Mouse (Mus musculus): ENCODE measurements around the gene Kcnj2. TPM values are rescaled to one million over a fixed set of nuclear protein-coding genes. Genes with fewer than 3 reads are reported as not detected.

Gene Kcnj2
- 5.8 and 8.1 TPM in 2 replicates for polyA plus RNA-seq (2011; ENCODE audit: insufficient read length, low read depth, missing spikeins)

GRCm38 (mm10) chr11:111065635-111066298, at the start of gene Kcnj2:
TSS of gene Kcnj2 (plus strand) at chr11:111066164.
- H3K4me1 ChIP-seq (ENCODE audit: control insufficient read depth, insufficient read depth, low read length), result no peaks in the 10 kb centered on the region
- no peak within 1 kb of the TSS for H3K27ac ChIP-seq (ENCODE audit: insufficient read depth, low read length)
- peak; percentile 92 for TF ChIP-seq POLR2A (IDR thresholded peaks at IDR 0.05; ENCODE audit: low read depth, low read length)
- TF ChIP-seq CTCF (IDR thresholded peaks at IDR 0.05; ENCODE audit: borderline replicate concordance, insufficient read depth, low read length), result no peak

GRCm38 (mm10) chr11:111016206-111016605, 49.8 kb upstream of the Kcnj2 start:
- TF ChIP-seq CTCF (IDR thresholded peaks at IDR 0.05; ENCODE audit: borderline replicate concordance, insufficient read depth, low read length) (no peak), POLR2A (IDR thresholded peaks at IDR 0.05; ENCODE audit: low read depth, low read length) (no peak)
- Histone ChIP-seq H3K4me1 (ENCODE audit: control insufficient read depth, insufficient read depth, low read length) (no peaks in the 10 kb centered on the region), H3K27ac (ENCODE audit: insufficient read depth, low read length) (no peak overlapping the region), H3K4me3 (ENCODE audit: insufficient read depth, low read length) (no peak overlapping the region)

More at GRCm38 (mm10) chr11:111065635-111066298, at the start of gene Kcnj2:
- peak within 1 kb of the TSS; percentile 75 for H3K4me3 ChIP-seq (ENCODE audit: insufficient read depth, low read length)

- Histone ChIP-seq H3K4me3 (ENCODE audit: insufficient read depth, low read length) (no peak overlapping the region), H3K4me1 (ENCODE audit: control insufficient read depth, insufficient read depth, low read length) (no peaks in the 10 kb centered on the region), H3K27ac (ENCODE audit: insufficient read depth, low read length) (no peak overlapping the region)
- no peak for TF ChIP-seq CTCF (IDR thresholded peaks at IDR 0.05; ENCODE audit: borderline replicate concordance, insufficient read depth, low read length)
- no peak for TF ChIP-seq POLR2A (IDR thresholded peaks at IDR 0.05; ENCODE audit: low read depth, low read length)
Measured at GRCm38 (mm10) chr11:111020211-111020610, 45.8 kb upstream of the Kcnj2 start.

GRCm38 (mm10) chr11:111022681-111023281, 43.2 kb upstream of the Kcnj2 start:
- Histone ChIP-seq H3K4me3 (ENCODE audit: insufficient read depth, low read length) (no peak overlapping the region), H3K4me1 (ENCODE audit: control insufficient read depth, insufficient read depth, low read length) (no peaks in the 10 kb centered on the region), H3K27ac (ENCODE audit: insufficient read depth, low read length) (no peak overlapping the region)
- no peak for TF ChIP-seq POLR2A (IDR thresholded peaks at IDR 0.05; ENCODE audit: low read depth, low read length)
- no peak for TF ChIP-seq CTCF (IDR thresholded peaks at IDR 0.05; ENCODE audit: borderline replicate concordance, insufficient read depth, low read length)

- H3K27ac ChIP-seq (ENCODE audit: insufficient read depth, low read length), result no peak overlapping the region
- no peak overlapping the region for H3K4me3 ChIP-seq (ENCODE audit: insufficient read depth, low read length)
- TF ChIP-seq POLR2A (IDR thresholded peaks at IDR 0.05; ENCODE audit: low read depth, low read length) (no peak), CTCF (IDR thresholded peaks at IDR 0.05; ENCODE audit: borderline replicate concordance, insufficient read depth, low read length) (no peak)
- H3K4me1 ChIP-seq (ENCODE audit: control insufficient read depth, insufficient read depth, low read length), result no peaks in the 10 kb centered on the region
Measured at GRCm38 (mm10) chr11:111042175-111042574, 23.8 kb upstream of the Kcnj2 start.

GRCm38 (mm10) chr11:111043298-111043697, 22.7 kb upstream of the Kcnj2 start:
- no peak overlapping the region for H3K4me3 ChIP-seq (ENCODE audit: insufficient read depth, low read length)
- no peak overlapping the region for H3K27ac ChIP-seq (ENCODE audit: insufficient read depth, low read length)
- TF ChIP-seq CTCF (IDR thresholded peaks at IDR 0.05; ENCODE audit: borderline replicate concordance, insufficient read depth, low read length) (no peak), POLR2A (IDR thresholded peaks at IDR 0.05; ENCODE audit: low read depth, low read length) (no peak)
- no peaks in the 10 kb centered on the region for H3K4me1 ChIP-seq (ENCODE audit: control insufficient read depth, insufficient read depth, low read length)

GRCm38 (mm10) chr11:111054252-111054651, 11.7 kb upstream of the Kcnj2 start:
- TF ChIP-seq CTCF (IDR thresholded peaks at IDR 0.05; ENCODE audit: borderline replicate concordance, insufficient read depth, low read length) (no peak), POLR2A (IDR thresholded peaks at IDR 0.05; ENCODE audit: low read depth, low read length) (no peak)
- H3K27ac ChIP-seq (ENCODE audit: insufficient read depth, low read length), result peak overlapping the region; percentile 78
- H3K4me3 ChIP-seq (ENCODE audit: insufficient read depth, low read length), result no peak overlapping the region
- H3K4me1 ChIP-seq (ENCODE audit: control insufficient read depth, insufficient read depth, low read length), result peaks cover 13% of the 10 kb centered on the region; the same call in 1 of the 2 replicates

GRCm38 (mm10) chr11:111054854-111055822, 10.8 kb upstream of the Kcnj2 start:
- no peak overlapping the region for H3K4me3 ChIP-seq (ENCODE audit: insufficient read depth, low read length)
- TF ChIP-seq CTCF (IDR thresholded peaks at IDR 0.05; ENCODE audit: borderline replicate concordance, insufficient read depth, low read length) (no peak), POLR2A (IDR thresholded peaks at IDR 0.05; ENCODE audit: low read depth, low read length) (no peak)
- H3K4me1 ChIP-seq (ENCODE audit: control insufficient read depth, insufficient read depth, low read length), result peaks cover 13% of the 10 kb centered on the region; the same call in 1 of the 2 replicates
- peak overlapping the region; percentile 28 for H3K27ac ChIP-seq (ENCODE audit: insufficient read depth, low read length)

- H3K4me1 ChIP-seq (ENCODE audit: control insufficient read depth, insufficient read depth, low read length), result peaks cover 13% of the 10 kb centered on the region; the same call in 1 of the 2 replicates
- H3K27ac ChIP-seq (ENCODE audit: insufficient read depth, low read length), result peak overlapping the region; percentile 28
- no peak overlapping the region for H3K4me3 ChIP-seq (ENCODE audit: insufficient read depth, low read length)
- TF ChIP-seq CTCF (IDR thresholded peaks at IDR 0.05; ENCODE audit: borderline replicate concordance, insufficient read depth, low read length) (no peak), POLR2A (IDR thresholded peaks at IDR 0.05; ENCODE audit: low read depth, low read length) (no peak)
Measured at GRCm38 (mm10) chr11:111056030-111056429, 9.9 kb upstream of the Kcnj2 start.

Measured in embryonic fibroblast, embryonic 13.5 days (primary cell).